Mouse (Mus musculus) lung, postnatal 10 days (tissue): ENCODE results near the gene Gm49393.
"Not testable (repeated sequence)": the region's sequence is repeated elsewhere in the genome, so short reads cannot be mapped to it uniquely, and the experiment has no call there.

ENCODE experiments used
- DNase-seq: peaks from one replicate; pipeline ENCODE4 v3.0.0; 2021

Gm49393 gene

GRCm38 (mm10) chr13:60935490-60935889 is at the start of gene Gm49393:
Gene Gm49393 (minus strand): TSS chr13:60935590.
- not testable (repeated sequence) for DNase-seq

GRCm38 (mm10) chr13:60972319-60972718 is 36.9 kb upstream of the Gm49393 start:
- DNase-seq = not testable (repeated sequence)

- DNase-seq = peak; percentile 2
These were observed 28.6 kb upstream of the Gm49393 start for GRCm38 (mm10) chr13:60963985-60964384.

GRCm38 (mm10) chr13:60961706-60962105 is 26.3 kb upstream of the Gm49393 start:
- no peak for DNase-seq

- not testable (repeated sequence) for DNase-seq
These were observed 6.5 kb upstream of the Gm49393 start, which contains the start of gene Tpbpa for GRCm38 (mm10) chr13:60941884-60942283. Gene Tpbpa (minus strand): TSS chr13:60941984.

GRCm38 (mm10) chr13:60936500-60936901 is 1.1 kb upstream of the Gm49393 start, which contains the start of the genes Gm49391 and Ctla2a:
Gene Gm49391 (minus strand): TSS chr13:60936571.
Gene Ctla2a (minus strand): TSS chr13:60936625.
- DNase-seq = peak; percentile 76

- DNase-seq = not testable (repeated sequence)
These were observed 30.6 kb downstream of the Gm49393 start, which contains the start of gene Tpbpb for GRCm38 (mm10) chr13:60904780-60905179. Gene Tpbpb (minus strand): TSS chr13:60904880.

- DNase-seq = peak; percentile 77
These were observed 38.1 kb downstream of the Gm49393 start, which contains the start of gene Ctla2b for GRCm38 (mm10) chr13:60897328-60897727. Gene Ctla2b (minus strand): TSS chr13:60897447.

- not testable (repeated sequence) for DNase-seq
These were observed 38.6 kb downstream of the Gm49393 start, which contains the start of gene Gm49392 for GRCm38 (mm10) chr13:60896794-60897193. Gene Gm49392 (minus strand): TSS chr13:60896894.

GRCm38 (mm10) chr13:60895406-60896160 is 39.8 kb downstream of the Gm49393 start:
- no peak for DNase-seq

GRCm38 (mm10) chr13:60892301-60892700 is 43.1 kb downstream of the Gm49393 start:
- no peak for DNase-seq

- DNase-seq = no peak
These were observed 71.1 kb downstream of the Gm49393 start, which contains the start of gene 4930486L24Rik for GRCm38 (mm10) chr13:60864281-60864680. Gene 4930486L24Rik (minus strand): TSS chr13:60864475.

- peak; percentile 51 for DNase-seq
These were observed 86.9 kb downstream of the Gm49393 start for GRCm38 (mm10) chr13:60848241-60849120.

GRCm38 (mm10) chr13:60843153-60843552 is 92.2 kb downstream of the Gm49393 start:
- no peak for DNase-seq

GRCm38 (mm10) chr13:60842703-60843102 is 92.7 kb downstream of the Gm49393 start:
- DNase-seq = no peak

- DNase-seq = no peak
These were observed 96.0 kb downstream of the Gm49393 start for GRCm38 (mm10) chr13:60839353-60839902.

GRCm38 (mm10) chr13:60826052-60826451 is 109.3 kb downstream of the Gm49393 start:
- peak; percentile 57 for DNase-seq

GRCm38 (mm10) chr13:60820486-60821175 is 114.8 kb downstream of the Gm49393 start:
- DNase-seq = no peak

GRCm38 (mm10) chr13:60819469-60819868 is 115.9 kb downstream of the Gm49393 start:
- peak; percentile 56 for DNase-seq

GRCm38 (mm10) chr13:60813722-60814121 is 121.7 kb downstream of the Gm49393 start:
- no peak for DNase-seq

- no peak for DNase-seq
These were observed 122.6 kb downstream of the Gm49393 start for GRCm38 (mm10) chr13:60812768-60813167.

GRCm38 (mm10) chr13:60809690-60810089 is 125.7 kb downstream of the Gm49393 start:
- no peak for DNase-seq
